Mouse (Mus musculus): ENCODE data around the gene Pirb. TPM values are rescaled to one million over a fixed set of nuclear protein-coding genes. Genes with fewer than 3 reads are reported as not detected.

Gene Pirb
- total and polyA plus RNA-seq, 3 experiments = 0.12 to 0.56 TPM; not detected in 1

GRCm38 (mm10) chr7:3703148-3703878 lies 16.9 kb downstream of the Pirb start:
- H3K9ac ChIP-seq (ENCODE audit: control insufficient read depth, low read depth, low read length, poor library complexity, severe bottlenecking) = peak overlapping the region; percentile 83
- peak; percentile 73 for DNase-seq (ENCODE audit: low read depth, low spot score)
- H3K27ac ChIP-seq (ENCODE audit: control insufficient read depth, low read depth, low read length) = peak overlapping the region; percentile 78
- peak overlapping the region; percentile 57 to 99 for H3K4me3 ChIP-seq (ENCODE audit: control insufficient read depth in 1 of 2, insufficient read depth in 1 of 2, low read depth in 2 of 2, low read length in 2 of 2)
- H3K27me3 ChIP-seq (ENCODE audit: control insufficient read depth in 1 of 2, insufficient read depth in 2 of 2, low read length in 2 of 2) = no peaks in the 10 kb centered on the region
- no peaks in the 10 kb centered on the region for H3K9me3 ChIP-seq (replicated peaks; ENCODE audit: insufficient read depth, low read length)
- peaks cover 6 to 18% of the 10 kb centered on the region in 2 experiments for H3K36me3 ChIP-seq (ENCODE audit: control insufficient read depth in 1 of 2, insufficient read depth in 2 of 2, low read length in 2 of 2)
- TF ChIP-seq GATA1 (IDR thresholded peaks at IDR 0.05; ENCODE audit: low read depth, low read length) (no peak), MXI1 (IDR thresholded peaks at IDR 0.05; ENCODE audit: low read depth, low read length) (peak; percentile 82), E2F4 (IDR thresholded peaks at IDR 0.05; ENCODE audit: borderline replicate concordance, low read depth, low read length) (no peak), GABPA (IDR thresholded peaks at IDR 0.05; ENCODE audit: low read depth, low read length) (no peak), RCOR1 (IDR thresholded peaks at IDR 0.05; ENCODE audit: low read depth, low read length) (peak; percentile 29), ETS1 (IDR thresholded peaks at IDR 0.05; ENCODE audit: low read depth, low read length) (no peak), TBP (IDR thresholded peaks at IDR 0.05; ENCODE audit: low read depth, low read length) (no peak), USF1 (IDR thresholded peaks at IDR 0.05; ENCODE audit: low read depth, low read length) (no peak), EP300 (IDR thresholded peaks at IDR 0.05; ENCODE audit: low read depth in 1 of 2, low read length in 2 of 2) (0 out of 4 replicates have a peak, but pooled peaks of 1 of the 2 experiments have one; percentile 7), POLR2AphosphoS5 (IDR thresholded peaks at IDR 0.05; ENCODE audit: borderline replicate concordance, low read depth, low read length) (no peak), MAZ (IDR thresholded peaks at IDR 0.05; ENCODE audit: low read depth, low read length) (no peak)
- H3K4me1 ChIP-seq (ENCODE audit: control insufficient read depth in 1 of 2, insufficient read depth in 2 of 2, low read length in 2 of 2) = peaks cover 0 to 8% of the 10 kb centered on the region in 2 experiments; a peak in 1 of 4 replicates
- H3K79me2 ChIP-seq (ENCODE audit: control insufficient read depth, insufficient read depth, low read length, poor library complexity) = peaks cover 28% of the 10 kb centered on the region

- peaks cover 0 to 5% of the 10 kb centered on the region in 2 experiments; a peak in 3 of 4 replicates for H3K36me3 ChIP-seq (ENCODE audit: control insufficient read depth in 1 of 2, insufficient read depth in 2 of 2, low read length in 2 of 2)
- peaks cover 0 to 6% of the 10 kb centered on the region in 2 experiments; a peak in 1 of 4 replicates for H3K4me1 ChIP-seq (ENCODE audit: control insufficient read depth in 1 of 2, insufficient read depth in 2 of 2, low read length in 2 of 2)
- no peak overlapping the region for H3K27ac ChIP-seq (ENCODE audit: control insufficient read depth, low read depth, low read length)
- H3K4me3 ChIP-seq (ENCODE audit: control insufficient read depth in 1 of 2, insufficient read depth in 1 of 2, low read depth in 2 of 2, low read length in 2 of 2) = no peak overlapping the region
- H3K79me2 ChIP-seq (ENCODE audit: control insufficient read depth, insufficient read depth, low read length, poor library complexity) = peaks cover 3% of the 10 kb centered on the region; the same call in 1 of the 2 replicates
- DNase-seq (ENCODE audit: low read depth, low spot score) = no peak
- no peak for TF ChIP-seq EP300 (IDR thresholded peaks at IDR 0.05; ENCODE audit: low read depth in 1 of 2, low read length in 2 of 2)
- TF ChIP-seq BHLHE40 (IDR thresholded peaks at IDR 0.05; ENCODE audit: borderline replicate concordance, low read depth, low read length) = no peak
- TF ChIP-seq ZC3H11A (IDR thresholded peaks at IDR 0.05; ENCODE audit: low read depth, low read length) = no peak
- no peak for TF ChIP-seq MAZ (IDR thresholded peaks at IDR 0.05; ENCODE audit: low read depth, low read length)
- no peak for TF ChIP-seq MXI1 (IDR thresholded peaks at IDR 0.05; ENCODE audit: low read depth, low read length)
- no peak for TF ChIP-seq USF2 (IDR thresholded peaks at IDR 0.05; ENCODE audit: borderline replicate concordance in 1 of 2, insufficient read depth in 1 of 2, low read depth in 1 of 2, low read length in 2 of 2)
- TF ChIP-seq NELFE (IDR thresholded peaks at IDR 0.05; ENCODE audit: low read depth, low read length) = no peak
- TF ChIP-seq SMC3 (IDR thresholded peaks at IDR 0.05; ENCODE audit: low read depth, low read length) = no peak
- no peak for TF ChIP-seq USF1 (IDR thresholded peaks at IDR 0.05; ENCODE audit: low read depth, low read length)
- no peak for TF ChIP-seq CHD1 (IDR thresholded peaks at IDR 0.05; ENCODE audit: low read depth, low read length)
- H3K9ac ChIP-seq (ENCODE audit: control insufficient read depth, low read depth, low read length, poor library complexity, severe bottlenecking) = no peak overlapping the region
- no peaks in the 10 kb centered on the region for H3K9me3 ChIP-seq (replicated peaks; ENCODE audit: insufficient read depth, low read length)
- H3K27me3 ChIP-seq (ENCODE audit: control insufficient read depth in 1 of 2, insufficient read depth in 2 of 2, low read length in 2 of 2) = no peaks in the 10 kb centered on the region
Observed at GRCm38 (mm10) chr7:3698471-3698870, 21.7 kb downstream of the Pirb start.

All from MEL (cell line).